Mouse (Mus musculus) cerebellum, adult 2 months (tissue): ENCODE data around the gene Ccl22. TPM values are rescaled to one million over a fixed set of nuclear protein-coding genes. Genes with fewer than 3 reads are reported as not detected.
A peak's percentile ranks its signal among the peaks of the same experiment; 100 is the strongest.

Source experiments
- DNase-seq, 2 experiments: peaks; one replicate each; pipeline ENCODE4 v3.0.0; 2021
- H3K27ac ChIP-seq: fragments of 200-500 bp; 2 replicates; pipeline ENCODE4 v1.5.1; 2012; ENCODE audit warnings: low read length, control low read depth, inconsistent platforms; ENCODE audit not compliant: insufficient read depth
- H3K27me3 ChIP-seq: fragments of 200-500 bp; 2 replicates; pipeline ENCODE4 v1.6.1; 2012; ENCODE audit warnings: inconsistent platforms, mild to moderate bottlenecking, low read length, moderate library complexity; ENCODE audit not compliant: control insufficient read depth, insufficient read depth
- H3K4me1 ChIP-seq: fragments of 200-500 bp; 2 replicates; pipeline ENCODE4 v1.6.1; 2011; ENCODE audit warnings: low read length; ENCODE audit not compliant: control insufficient read depth, insufficient read depth
- H3K4me3 ChIP-seq: fragments of 200-500 bp; replicated peaks from 2 replicates; pipeline ENCODE3; 2011; ENCODE audit warnings: mild to moderate bottlenecking, low read depth, low read length, control low read depth; ENCODE audit not compliant: insufficient read depth
- CTCF ChIP-seq: fragments of 200-500 bp; IDR thresholded peaks from 2 replicates; pipeline ENCODE4 v1.5.1; 2011; ENCODE audit warnings: low read depth, mild to moderate bottlenecking, control low read depth, low read length, moderate library complexity, borderline replicate concordance; ENCODE audit not compliant: insufficient read depth
- POLR2A ChIP-seq: fragments of 200-500 bp; IDR thresholded peaks from 2 replicates; pipeline ENCODE4 v1.6.1; 2011; ENCODE audit warnings: low read length, control low read depth, borderline replicate concordance; ENCODE audit not compliant: insufficient read depth
- WGBS: fragments of 180-500 bp; shearing (Covaris S2); methylation state at CpG from one replicate; pipeline ENCODE4 v1.1.7; 2018; 5-methylcytosine and 5-hydroxymethylcytosine counted together
- polyA plus RNA-seq: library from polyadenylated mRNA; depleted of rRNA; stranded (reverse); fragments of >200 nt; gene quantifications from 2 replicates; pipeline ENCODE4 v1.2.3, GENCODE M21; 2012

The Ccl22 gene
- polyA plus RNA-seq, 1 experiment, result 0.21 TPM

DNA sequence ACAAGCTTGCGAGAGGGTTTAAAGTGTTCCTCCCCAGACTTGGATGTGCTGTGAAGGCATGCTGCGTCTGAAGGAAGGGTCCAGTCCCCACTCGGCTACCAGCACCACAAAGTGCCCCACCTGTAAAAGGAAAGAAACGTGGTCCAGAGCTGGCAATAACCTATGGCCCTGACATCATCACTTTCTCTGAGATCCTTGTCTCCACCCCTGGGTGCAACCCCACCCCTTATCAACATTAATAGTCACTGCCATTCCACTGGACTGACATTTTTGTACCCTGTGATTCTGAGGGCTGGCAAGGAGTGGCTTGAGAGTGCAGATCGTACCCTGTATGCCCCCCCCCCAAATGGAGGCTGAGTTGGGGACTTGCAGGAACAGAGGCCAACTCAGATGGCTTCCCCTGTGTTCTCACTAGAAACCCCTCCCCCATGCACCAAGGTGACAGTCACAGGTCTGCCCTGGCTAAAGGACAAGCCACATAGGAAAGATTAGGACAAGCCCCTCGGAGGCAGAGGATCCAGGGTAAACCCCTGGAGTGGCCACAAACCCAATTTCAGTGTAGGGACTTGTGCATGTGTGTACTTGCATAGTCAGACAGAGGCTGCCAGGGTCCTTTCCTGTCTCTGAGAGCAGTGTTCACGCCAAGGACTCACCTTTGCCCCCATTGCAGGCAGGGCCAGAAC lies 35.9 kb downstream of the Ccl22 start:
- Histone ChIP-seq H3K27me3 (no peaks in the 10 kb centered on the region), H3K4me1 (no peaks in the 10 kb centered on the region), H3K27ac (no peak overlapping the region), H3K4me3 (no peak overlapping the region)
- DNase-seq, result no peak
- WGBS, result 72% methylated on average over 7 of the region's 7 CpGs
- no peak for TF ChIP-seq POLR2A

DNA sequence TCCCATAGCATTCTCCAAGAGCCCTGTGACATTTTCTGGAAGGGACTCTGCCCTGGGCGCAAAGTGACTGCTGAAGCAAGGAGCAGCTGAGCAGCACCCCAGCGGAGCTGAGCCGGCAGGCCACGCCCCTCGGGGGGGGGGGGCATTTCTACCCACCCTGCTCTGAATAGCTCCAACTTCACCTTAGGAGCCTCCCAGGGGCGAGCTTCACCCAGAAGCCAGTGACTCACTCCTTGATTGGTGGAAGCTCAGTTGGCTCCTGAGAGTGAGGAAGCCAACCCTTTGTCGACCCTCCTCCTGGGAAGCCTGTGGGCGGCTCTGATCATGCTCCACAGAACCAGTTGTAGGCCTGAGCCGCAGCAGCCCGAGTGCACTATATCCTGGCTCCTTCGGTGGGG lies 36.4 kb downstream of the Ccl22 start:
- 23% methylated on average over 11 of the region's 11 CpGs for WGBS
- Histone ChIP-seq H3K27ac (no peak overlapping the region), H3K4me1 (no peaks in the 10 kb centered on the region), H3K27me3 (no peaks in the 10 kb centered on the region), H3K4me3 (no peak overlapping the region)
- DNase-seq, result no peak
- TF ChIP-seq CTCF (no peak), POLR2A (no peak)

DNA sequence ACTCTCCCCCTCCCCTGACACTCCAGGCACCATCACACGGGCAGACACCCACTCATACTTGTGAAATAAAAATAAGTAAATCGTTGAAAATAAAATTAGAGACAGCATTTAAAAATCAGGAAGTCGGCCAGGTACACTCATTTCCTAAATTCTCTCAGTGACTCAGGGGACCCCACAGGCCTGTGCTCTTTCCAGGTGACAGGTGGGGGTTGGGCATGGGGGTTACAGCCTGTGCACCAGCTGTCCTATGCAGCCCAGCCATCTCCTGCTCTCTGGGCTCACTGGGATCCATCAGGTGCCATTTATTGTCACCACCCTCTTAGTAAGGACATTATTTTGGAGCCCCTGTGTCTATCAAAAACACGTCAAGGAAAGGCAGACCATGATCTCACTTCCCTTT lies 38.5 kb downstream of the Ccl22 start:
- Histone ChIP-seq H3K27me3 (no peaks in the 10 kb centered on the region), H3K4me3 (no peak overlapping the region), H3K4me1 (no peaks in the 10 kb centered on the region; the same call in 1 of the 2 replicates), H3K27ac (no peak overlapping the region)
- 75% methylated on average over 4 of the region's 4 CpGs for WGBS
- DNase-seq, result no peak
- TF ChIP-seq CTCF (no peak), POLR2A (no peak)

DNA sequence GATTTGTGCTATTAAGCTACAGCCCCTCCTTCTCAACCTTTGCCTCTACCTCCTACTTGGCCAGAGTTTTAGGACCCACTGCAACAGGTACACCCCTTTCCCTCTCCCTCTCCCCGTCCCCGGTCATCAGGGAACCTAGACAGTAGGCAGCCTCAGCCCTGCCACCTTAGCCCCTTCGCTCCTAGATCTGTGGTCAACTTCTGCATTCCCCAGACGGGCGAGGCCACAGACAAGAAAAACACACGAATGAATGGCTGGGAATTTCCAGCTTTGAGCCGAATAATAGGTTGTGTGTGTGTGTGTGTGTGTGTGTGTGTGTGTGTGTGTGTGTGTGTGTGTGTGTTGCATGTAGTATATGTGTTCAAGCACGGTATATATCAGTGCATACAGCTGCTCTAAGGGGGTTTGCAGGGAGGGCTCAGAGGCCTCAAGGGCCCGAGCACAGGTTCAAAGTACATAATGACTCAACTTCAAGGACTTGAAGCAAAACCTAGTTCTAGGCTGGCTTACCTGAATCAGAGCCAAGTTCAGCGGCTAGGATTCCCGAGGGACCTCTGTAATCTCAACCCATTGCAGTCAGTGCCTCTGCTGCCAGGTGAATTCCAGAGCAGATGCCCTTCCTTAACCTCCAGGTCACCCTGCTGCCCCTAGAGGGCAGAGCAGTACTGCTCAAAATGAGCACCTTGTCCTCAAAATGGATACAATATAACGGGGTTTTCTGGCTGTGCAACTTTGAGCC lies 40.0 kb downstream of the Ccl22 start:
- 68% methylated on average over 12 of the region's 12 CpGs for WGBS
- DNase-seq, result peak; percentile 33 to 36

DNA sequence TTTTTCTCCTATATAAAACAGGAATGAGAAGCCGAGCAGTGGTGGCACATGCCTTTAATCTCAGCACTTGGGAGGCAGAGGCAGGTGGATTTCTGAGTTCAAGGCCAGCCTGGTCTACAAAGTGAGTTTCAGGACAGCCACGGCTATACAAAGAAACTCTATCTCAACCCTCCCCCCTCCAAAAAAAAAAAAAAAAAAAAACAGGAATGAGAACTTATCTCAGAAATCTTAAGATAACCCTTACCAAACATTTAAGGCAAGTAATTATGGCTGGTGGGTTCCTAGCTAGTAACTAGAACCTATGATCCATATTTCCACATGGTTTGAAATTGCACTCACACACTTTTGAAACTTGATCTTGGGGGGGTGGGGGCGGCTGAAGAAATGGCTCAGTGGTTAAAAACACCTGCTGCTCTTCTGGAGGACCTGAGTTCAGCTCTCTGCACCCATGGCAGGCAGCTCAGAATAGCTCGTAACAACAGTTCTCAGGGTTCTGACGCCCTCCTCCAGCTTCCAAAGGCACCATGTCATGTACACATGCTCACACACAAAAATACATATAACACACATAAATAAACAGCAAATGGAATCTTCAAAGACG lies 40.7 kb downstream of the Ccl22 start:
- Histone ChIP-seq H3K4me1 (no peaks in the 10 kb centered on the region; the same call in 1 of the 2 replicates), H3K27ac (no peak overlapping the region), H3K4me3 (no peak overlapping the region), H3K27me3 (no peaks in the 10 kb centered on the region)
- 74% methylated on average over 6 of the region's 6 CpGs for WGBS
- DNase-seq, result no peak
- TF ChIP-seq POLR2A (no peak), CTCF (no peak)

More for the DNA sequence above, 40.0 kb downstream of the Ccl22 start:
- TF ChIP-seq CTCF (peak; percentile 42; the same call in 1 of the 2 replicates), POLR2A (no peak)
- Histone ChIP-seq H3K4me3 (no peak overlapping the region), H3K27me3 (no peaks in the 10 kb centered on the region), H3K27ac (no peak overlapping the region), H3K4me1 (no peaks in the 10 kb centered on the region; the same call in 1 of the 2 replicates)

DNA sequence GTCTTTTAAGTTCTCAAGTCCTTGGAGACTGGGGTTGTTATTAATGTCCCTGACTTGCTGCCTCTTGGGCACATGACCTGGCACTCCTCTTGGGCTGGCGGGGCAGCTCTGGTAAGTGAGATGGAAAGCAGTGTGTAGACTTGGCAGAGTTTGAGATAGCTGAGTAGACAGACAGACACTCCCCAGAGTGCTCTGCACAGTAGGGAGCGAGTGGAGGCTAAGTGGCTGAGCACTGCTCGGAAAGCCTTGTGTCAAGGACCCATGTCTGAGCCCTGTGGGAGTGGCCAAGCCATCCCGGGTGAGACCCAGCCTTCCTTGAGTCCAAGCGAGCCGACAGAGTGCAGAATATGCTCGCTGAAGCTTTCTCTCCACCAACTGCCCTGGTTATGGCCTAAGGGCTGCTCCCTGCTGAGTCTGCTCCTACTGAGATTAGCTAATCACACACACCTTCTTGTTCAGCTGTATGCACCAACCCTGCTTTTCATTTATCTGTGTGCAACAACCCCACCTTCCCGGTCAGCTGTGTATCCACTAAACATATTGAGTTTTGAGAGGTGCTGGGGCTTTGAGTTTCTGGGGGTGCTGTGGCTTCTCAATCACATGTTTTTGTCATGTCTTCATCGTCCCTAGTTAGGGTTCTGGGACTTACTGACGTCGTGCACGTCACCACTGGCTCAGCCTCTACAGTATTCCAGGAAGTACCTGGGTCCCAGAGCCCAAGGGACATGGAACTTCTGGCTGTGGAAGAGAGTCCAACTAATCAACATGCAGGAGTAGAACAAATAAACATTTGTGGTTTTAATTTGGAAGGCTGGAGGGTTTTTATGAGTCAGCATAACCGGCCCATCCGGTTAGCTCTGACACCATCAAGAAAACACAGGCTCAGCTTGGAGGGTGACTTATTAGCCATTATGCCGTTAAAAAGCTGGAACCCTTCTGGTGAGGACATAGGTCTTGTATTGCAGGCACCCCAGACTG lies 42.4 kb downstream of the Ccl22 start:
- WGBS, result 61% methylated on average over 15 of the region's 15 CpGs
- no peak overlapping the region for H3K27ac ChIP-seq

DNA sequence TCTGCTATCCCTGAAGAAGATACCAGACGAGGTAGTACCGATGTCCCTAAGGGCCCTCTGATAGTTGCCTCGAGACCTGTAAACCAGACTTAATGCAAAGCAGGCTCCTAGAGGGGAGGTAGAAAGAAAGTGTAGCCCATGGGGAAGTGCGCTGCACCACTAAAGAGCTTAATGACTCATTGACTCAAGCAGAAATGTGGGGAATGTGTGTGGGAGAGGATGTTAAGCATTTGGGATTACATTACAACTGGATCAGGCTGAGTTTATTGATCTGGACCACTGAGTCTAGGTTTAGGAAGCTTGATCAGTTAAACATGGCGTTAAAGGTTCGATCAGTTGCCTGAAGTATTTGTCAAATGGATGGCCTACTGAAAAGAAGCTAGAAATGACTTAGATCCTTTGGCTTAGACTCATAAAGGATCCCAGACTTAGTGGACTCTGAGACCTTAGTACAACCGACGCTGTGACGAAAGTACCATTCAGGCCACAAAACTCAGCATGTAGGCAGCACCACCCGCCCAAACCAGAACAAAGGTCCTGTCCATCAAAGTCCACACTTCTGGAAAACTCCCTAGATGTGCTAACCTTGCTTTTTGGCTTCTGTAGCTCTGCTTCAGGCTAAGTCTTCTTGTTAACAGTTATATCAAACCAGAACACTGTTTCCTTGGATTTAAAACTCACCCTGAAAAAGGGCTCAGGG lies 44.0 kb downstream of the Ccl22 start:
- H3K27me3 ChIP-seq, result no peaks in the 10 kb centered on the region; the same call in 1 of the 2 replicates

More for the DNA sequence above, 42.4 kb downstream of the Ccl22 start:
- H3K4me3 ChIP-seq, result no peak overlapping the region
- TF ChIP-seq POLR2A (no peak), CTCF (no peak)
- H3K4me1 ChIP-seq, result no peaks in the 10 kb centered on the region; the same call in 1 of the 2 replicates
- DNase-seq, result no peak
- no peaks in the 10 kb centered on the region for H3K27me3 ChIP-seq

More for the DNA sequence above, 44.0 kb downstream of the Ccl22 start:
- no peak for DNase-seq
- Histone ChIP-seq H3K4me1 (no peaks in the 10 kb centered on the region; the same call in 1 of the 2 replicates), H3K27ac (no peak overlapping the region), H3K4me3 (no peak overlapping the region)
- 64% methylated on average over 10 of the region's 10 CpGs for WGBS
- TF ChIP-seq CTCF (no peak), POLR2A (no peak)
